Mouse (Mus musculus): ENCODE results near the gene Capn8. TPM values are rescaled to one million over a fixed set of nuclear protein-coding genes. Genes with fewer than 3 reads are reported as not detected.

Gene Capn8
- polyA plus RNA-seq, 1 experiment from 2014 or later, result not detected

- 82% methylated on average over 3 of the region's 3 CpGs for WGBS
- Histone ChIP-seq H3K4me1 (ENCODE audit: control insufficient read depth, insufficient read depth, low read length) (peaks cover 15% of the 10 kb centered on the region), H3K4me2 (ENCODE audit: low read length) (no peak overlapping the region), H3K9me3 (ENCODE audit: control insufficient read depth, low read length) (no peaks in the 10 kb centered on the region), H3K27ac (replicated peaks; ENCODE audit: low read depth, low read length) (0 out of 2 replicates have a peak overlapping the region, but pooled peaks have one; percentile 9), H3K9ac (replicated peaks; ENCODE audit: low read length) (no peak overlapping the region), H3K27me3 (ENCODE audit: control insufficient read depth, insufficient read depth, low read length) (no peaks in the 10 kb centered on the region), H3K4me3 (replicated peaks; ENCODE audit: low read depth, low read length) (no peak overlapping the region), H3K36me3 (ENCODE audit: control insufficient read depth, insufficient read depth, low read length) (no peaks in the 10 kb centered on the region)
- ATAC-seq (ENCODE audit: low FRiP score, low TSS enrichment) (no peak), DNase-seq (no peak)
These were observed 102.5 kb downstream of the Capn8 start for GRCm38 (mm10) chr1:182667281-182667680.

GRCm38 (mm10) chr1:182669741-182670140 is 104.9 kb downstream of the Capn8 start:
- Histone ChIP-seq H3K9ac (replicated peaks; ENCODE audit: low read length) (no peak overlapping the region), H3K27ac (replicated peaks; ENCODE audit: low read depth, low read length) (no peak overlapping the region), H3K4me1 (ENCODE audit: control insufficient read depth, insufficient read depth, low read length) (peaks cover 9% of the 10 kb centered on the region; the same call in 1 of the 2 replicates), H3K36me3 (ENCODE audit: control insufficient read depth, insufficient read depth, low read length) (no peaks in the 10 kb centered on the region), H3K27me3 (ENCODE audit: control insufficient read depth, insufficient read depth, low read length) (no peaks in the 10 kb centered on the region), H3K4me2 (ENCODE audit: low read length) (no peak overlapping the region), H3K9me3 (ENCODE audit: control insufficient read depth, low read length) (no peaks in the 10 kb centered on the region), H3K4me3 (replicated peaks; ENCODE audit: low read depth, low read length) (no peak overlapping the region)
- ATAC-seq (ENCODE audit: low FRiP score, low TSS enrichment) (no peak), DNase-seq (no peak)
- 80% methylated on average over 11 of the region's 11 CpGs for WGBS

GRCm38 (mm10) chr1:182670563-182671342 is 105.9 kb downstream of the Capn8 start:
- DNase-seq (no peak), ATAC-seq (ENCODE audit: low FRiP score, low TSS enrichment) (no peak)
- H3K9me3 ChIP-seq (ENCODE audit: control insufficient read depth, low read length), result no peaks in the 10 kb centered on the region
- H3K4me3 ChIP-seq (replicated peaks; ENCODE audit: low read depth, low read length), result no peak overlapping the region
- no peaks in the 10 kb centered on the region for H3K27me3 ChIP-seq (ENCODE audit: control insufficient read depth, insufficient read depth, low read length)
- H3K9ac ChIP-seq (replicated peaks; ENCODE audit: low read length), result no peak overlapping the region
- H3K36me3 ChIP-seq (ENCODE audit: control insufficient read depth, insufficient read depth, low read length), result no peaks in the 10 kb centered on the region
- 35% methylated on average over 11 of the region's 11 CpGs for WGBS
- H3K4me1 ChIP-seq (ENCODE audit: control insufficient read depth, insufficient read depth, low read length), result peaks cover 9% of the 10 kb centered on the region; the same call in 1 of the 2 replicates
- H3K4me2 ChIP-seq (ENCODE audit: low read length), result no peak overlapping the region
- H3K27ac ChIP-seq (replicated peaks; ENCODE audit: low read depth, low read length), result no peak overlapping the region

- DNase-seq, result no peak
- ATAC-seq (ENCODE audit: low FRiP score, low TSS enrichment), result no peak
- H3K27me3 ChIP-seq (ENCODE audit: control insufficient read depth, insufficient read depth, low read length), result no peaks in the 10 kb centered on the region
- no peak overlapping the region for H3K4me3 ChIP-seq (replicated peaks; ENCODE audit: low read depth, low read length)
- no peak overlapping the region for H3K27ac ChIP-seq (replicated peaks; ENCODE audit: low read depth, low read length)
- H3K36me3 ChIP-seq (ENCODE audit: control insufficient read depth, insufficient read depth, low read length), result no peaks in the 10 kb centered on the region
- no peak overlapping the region for H3K9ac ChIP-seq (replicated peaks; ENCODE audit: low read length)
- no peak overlapping the region for H3K4me2 ChIP-seq (ENCODE audit: low read length)
- 48% methylated on average over 4 of the region's 4 CpGs for WGBS
- no peaks in the 10 kb centered on the region for H3K9me3 ChIP-seq (ENCODE audit: control insufficient read depth, low read length)
- H3K4me1 ChIP-seq (ENCODE audit: control insufficient read depth, insufficient read depth, low read length), result peaks cover 8% of the 10 kb centered on the region; the same call in 1 of the 2 replicates
These were observed 106.5 kb downstream of the Capn8 start for GRCm38 (mm10) chr1:182671343-182671624.

- Histone ChIP-seq H3K4me2 (ENCODE audit: low read length) (no peak overlapping the region), H3K9me3 (ENCODE audit: control insufficient read depth, low read length) (no peaks in the 10 kb centered on the region), H3K36me3 (ENCODE audit: control insufficient read depth, insufficient read depth, low read length) (no peaks in the 10 kb centered on the region), H3K27ac (replicated peaks; ENCODE audit: low read depth, low read length) (no peak overlapping the region), H3K9ac (replicated peaks; ENCODE audit: low read length) (no peak overlapping the region), H3K4me3 (replicated peaks; ENCODE audit: low read depth, low read length) (no peak overlapping the region), H3K27me3 (ENCODE audit: control insufficient read depth, insufficient read depth, low read length) (no peaks in the 10 kb centered on the region), H3K4me1 (ENCODE audit: control insufficient read depth, insufficient read depth, low read length) (no peaks in the 10 kb centered on the region)
- no peak for ATAC-seq (ENCODE audit: low FRiP score, low TSS enrichment)
- WGBS, result 80% methylated on average over 8 of the region's 8 CpGs
- DNase-seq, result no peak
These were observed 110.5 kb downstream of the Capn8 start for GRCm38 (mm10) chr1:182675346-182675745.

- WGBS, result 96% methylated on average over 17 of the region's 17 CpGs
- ATAC-seq (ENCODE audit: low FRiP score, low TSS enrichment), result no peak
These were observed 113.3 kb downstream of the Capn8 start for GRCm38 (mm10) chr1:182678151-182678550.

GRCm38 (mm10) chr1:182679169-182679568 is 114.4 kb downstream of the Capn8 start:
- Histone ChIP-seq H3K9ac (replicated peaks; ENCODE audit: low read length) (no peak overlapping the region), H3K4me3 (replicated peaks; ENCODE audit: low read depth, low read length) (no peak overlapping the region), H3K9me3 (ENCODE audit: control insufficient read depth, low read length) (no peaks in the 10 kb centered on the region), H3K4me1 (ENCODE audit: control insufficient read depth, insufficient read depth, low read length) (peaks cover 9% of the 10 kb centered on the region; the same call in 1 of the 2 replicates), H3K27me3 (ENCODE audit: control insufficient read depth, insufficient read depth, low read length) (no peaks in the 10 kb centered on the region), H3K4me2 (ENCODE audit: low read length) (no peak overlapping the region), H3K27ac (replicated peaks; ENCODE audit: low read depth, low read length) (no peak overlapping the region), H3K36me3 (ENCODE audit: control insufficient read depth, insufficient read depth, low read length) (no peaks in the 10 kb centered on the region)
- no peak for ATAC-seq (ENCODE audit: low FRiP score, low TSS enrichment)
- WGBS, result 73% methylated on average over 3 of the region's 3 CpGs
- DNase-seq, result no peak

More at GRCm38 (mm10) chr1:182678151-182678550, 113.3 kb downstream of the Capn8 start:
- DNase-seq, result no peak
- H3K4me1 ChIP-seq (ENCODE audit: control insufficient read depth, insufficient read depth, low read length), result peaks cover 7% of the 10 kb centered on the region; the same call in 1 of the 2 replicates
- H3K9ac ChIP-seq (replicated peaks; ENCODE audit: low read length), result no peak overlapping the region
- no peak overlapping the region for H3K4me2 ChIP-seq (ENCODE audit: low read length)
- H3K9me3 ChIP-seq (ENCODE audit: control insufficient read depth, low read length), result no peaks in the 10 kb centered on the region
- H3K4me3 ChIP-seq (replicated peaks; ENCODE audit: low read depth, low read length), result no peak overlapping the region
- no peak overlapping the region for H3K27ac ChIP-seq (replicated peaks; ENCODE audit: low read depth, low read length)
- no peaks in the 10 kb centered on the region for H3K36me3 ChIP-seq (ENCODE audit: control insufficient read depth, insufficient read depth, low read length)
- no peaks in the 10 kb centered on the region for H3K27me3 ChIP-seq (ENCODE audit: control insufficient read depth, insufficient read depth, low read length)

- no peaks in the 10 kb centered on the region for H3K36me3 ChIP-seq (ENCODE audit: control insufficient read depth, insufficient read depth, low read length)
- peaks cover 9% of the 10 kb centered on the region; the same call in 1 of the 2 replicates for H3K4me1 ChIP-seq (ENCODE audit: control insufficient read depth, insufficient read depth, low read length)
- no peak overlapping the region for H3K4me2 ChIP-seq (ENCODE audit: low read length)
- H3K4me3 ChIP-seq (replicated peaks; ENCODE audit: low read depth, low read length), result no peak overlapping the region
- no peaks in the 10 kb centered on the region for H3K9me3 ChIP-seq (ENCODE audit: control insufficient read depth, low read length)
- 73% methylated on average over 7 of the region's 7 CpGs for WGBS
- no peak overlapping the region for H3K27ac ChIP-seq (replicated peaks; ENCODE audit: low read depth, low read length)
- ATAC-seq (ENCODE audit: low FRiP score, low TSS enrichment) (no peak), DNase-seq (no peak)
- no peaks in the 10 kb centered on the region for H3K27me3 ChIP-seq (ENCODE audit: control insufficient read depth, insufficient read depth, low read length)
- H3K9ac ChIP-seq (replicated peaks; ENCODE audit: low read length), result no peak overlapping the region
These were observed 114.8 kb downstream of the Capn8 start for GRCm38 (mm10) chr1:182679582-182679981.
